Mouse (Mus musculus) spleen, adult 2 months (tissue): ENCODE measurements around the gene Mctp1. TPM values are rescaled to one million over a fixed set of nuclear protein-coding genes. Genes with fewer than 3 reads are reported as not detected.

Experiments used
- DNase-seq, 2 experiments: peaks; one replicate each; pipeline versions ENCODE4 v3.0.0 to v3.0.0-alpha.2; 2012 to 2021; ENCODE audit warnings: low spot score in 2 of 2, low read depth in 1 of 2
- H3K27ac ChIP-seq: fragments of 200-500 bp; 2 replicates; pipeline ENCODE4 v1.5.1; 2012; ENCODE audit warnings: low read length, inconsistent platforms; ENCODE audit not compliant: insufficient read depth
- H3K27me3 ChIP-seq: fragments of 200-500 bp; 2 replicates; pipeline ENCODE4 v1.6.1; 2012; ENCODE audit warnings: mild to moderate bottlenecking, moderate library complexity, low read length, inconsistent platforms; ENCODE audit not compliant: control insufficient read depth, insufficient read depth
- H3K36me3 ChIP-seq: fragments of 200-500 bp; 2 replicates; pipeline ENCODE4 v1.6.1; 2012; ENCODE audit warnings: mild to moderate bottlenecking, low read length, inconsistent platforms; ENCODE audit not compliant: control insufficient read depth, insufficient read depth
- H3K4me1 ChIP-seq: fragments of 200-500 bp; 2 replicates; pipeline ENCODE4 v1.6.1; 2011; ENCODE audit warnings: inconsistent platforms; ENCODE audit not compliant: control insufficient read depth, insufficient read depth, insufficient read length
- H3K4me3 ChIP-seq: fragments of 200-500 bp; 2 replicates; pipeline ENCODE4 v1.5.1; 2011; ENCODE audit warnings: mild to moderate bottlenecking, inconsistent platforms; ENCODE audit not compliant: insufficient read depth, insufficient read length; ENCODE audit errors: extremely low read depth
- CTCF ChIP-seq: fragments of 200-500 bp; IDR thresholded peaks from 2 replicates; pipeline ENCODE4 v1.5.1; 2011; ENCODE audit warnings: mild to moderate bottlenecking, inconsistent platforms; ENCODE audit not compliant: insufficient read depth, insufficient read length, insufficient replicate concordance; ENCODE audit errors: extremely low read depth
- POLR2A ChIP-seq: fragments of 200-500 bp; IDR thresholded peaks from 2 replicates; pipeline ENCODE4 v1.6.1; 2011; ENCODE audit warnings: low read depth, low read length, inconsistent platforms
- WGBS: fragments of 180-500 bp; shearing (Covaris S2); methylation state at CpG from one replicate; pipeline ENCODE4 v1.1.7; 2018; 5-methylcytosine and 5-hydroxymethylcytosine counted together
- polyA plus RNA-seq: library from polyadenylated mRNA; depleted of rRNA; stranded (reverse); fragments of >200 nt; gene quantifications from 2 replicates; pipeline ENCODE4 v1.2.3, GENCODE M21; 2012

Gene Mctp1
- polyA plus RNA-seq, 1 experiment: 0.53 TPM

DNA sequence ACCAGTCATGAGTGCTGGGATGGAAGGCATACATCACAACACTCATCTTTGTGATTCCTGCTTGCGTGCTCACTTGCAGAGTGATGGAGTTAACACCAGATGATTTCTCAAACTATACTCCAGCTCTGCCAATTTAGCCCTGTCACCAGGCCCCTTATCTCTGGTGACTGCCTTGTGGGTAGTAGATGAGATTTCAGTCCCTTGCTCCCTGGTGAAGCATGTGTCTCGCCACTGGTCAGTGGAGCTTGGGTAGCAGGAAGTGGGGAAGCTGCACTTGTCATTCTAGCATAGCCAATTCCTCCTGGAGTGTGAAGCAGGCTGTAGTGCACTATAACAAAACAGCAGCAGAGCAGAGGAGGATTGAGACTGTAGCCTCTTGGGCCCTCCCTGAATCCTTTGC lies 208.6 kb downstream of the Mctp1 start:
- Histone ChIP-seq H3K27me3 (no peaks in the 10 kb centered on the region), H3K4me1 (no peaks in the 10 kb centered on the region), H3K4me3 (no peak overlapping the region), H3K36me3 (no peaks in the 10 kb centered on the region), H3K27ac (no peak overlapping the region)
- WGBS: 77% methylated on average over 2 of the region's 2 CpGs
- no peak for DNase-seq
- TF ChIP-seq POLR2A: no peak
- no peak for TF ChIP-seq CTCF

DNA sequence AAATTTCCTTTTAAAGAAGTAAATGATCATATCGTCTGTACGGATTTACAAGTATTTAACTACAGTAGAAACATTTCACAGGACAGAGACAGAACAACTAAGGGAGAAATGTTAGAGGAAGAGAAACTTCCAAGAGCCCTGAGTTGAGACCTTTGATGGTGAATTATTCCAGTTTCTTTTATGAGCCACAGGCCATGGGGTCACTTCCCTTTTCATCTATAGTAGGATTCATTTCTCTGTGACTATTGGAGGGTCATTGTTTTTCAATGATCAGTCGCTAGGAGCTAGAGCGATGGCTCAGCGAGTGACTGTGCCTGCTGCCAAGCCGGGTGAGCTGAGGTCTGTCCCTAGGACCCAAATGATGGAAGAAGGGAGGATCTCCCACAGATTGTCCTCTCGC lies 212.7 kb downstream of the Mctp1 start:
- 85% methylated on average over 7 of the region's 7 CpGs for WGBS
- no peaks in the 10 kb centered on the region for H3K4me1 ChIP-seq
- H3K27me3 ChIP-seq: no peaks in the 10 kb centered on the region
- DNase-seq: no peak
- H3K36me3 ChIP-seq: no peaks in the 10 kb centered on the region
- no peak overlapping the region for H3K4me3 ChIP-seq
- TF ChIP-seq CTCF (no peak), POLR2A (no peak)
- H3K27ac ChIP-seq: no peak overlapping the region

DNA sequence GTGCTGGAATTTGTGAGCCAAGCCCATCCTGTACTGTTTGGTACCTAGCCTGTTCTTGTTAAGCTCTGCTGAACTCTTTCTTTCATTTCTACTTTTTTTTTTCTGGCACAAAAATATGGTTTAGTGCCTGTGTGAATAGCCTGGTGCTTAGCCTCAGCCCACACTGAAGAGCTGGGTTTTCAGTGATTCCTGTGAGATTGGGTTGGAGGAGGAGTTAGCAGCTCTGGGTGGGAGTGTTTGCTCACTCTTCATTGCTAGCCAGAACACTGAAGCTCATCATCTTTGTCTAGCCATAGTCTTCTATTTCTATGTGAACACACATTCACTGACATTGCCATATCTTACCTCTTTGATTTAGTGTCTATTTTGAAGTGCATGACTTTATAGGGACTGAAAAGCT lies 225.1 kb downstream of the Mctp1 start:
- Histone ChIP-seq H3K27me3 (no peaks in the 10 kb centered on the region), H3K36me3 (no peaks in the 10 kb centered on the region), H3K4me1 (no peaks in the 10 kb centered on the region), H3K4me3 (no peak overlapping the region), H3K27ac (no peak overlapping the region)
- TF ChIP-seq POLR2A (no peak), CTCF (no peak)
- no peak for DNase-seq

DNA sequence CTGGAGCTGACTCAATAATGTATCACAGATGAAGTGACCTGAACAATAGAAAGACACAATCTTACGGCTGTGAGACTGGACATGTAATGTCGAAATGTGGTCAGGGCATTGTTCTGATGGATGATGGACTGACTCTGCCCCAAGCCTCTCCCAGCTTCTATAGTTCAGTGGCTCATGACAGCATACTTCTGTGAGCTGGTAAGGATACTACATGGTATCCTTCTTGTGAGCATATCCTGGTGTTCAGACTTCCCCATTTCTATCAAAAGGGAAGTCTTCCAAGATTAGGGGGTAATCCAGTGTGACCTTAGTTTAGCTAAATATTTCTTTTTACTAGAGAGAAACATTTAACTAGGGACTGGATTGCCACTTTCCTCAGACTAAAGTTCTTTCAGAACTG lies 227.2 kb downstream of the Mctp1 start:
- no peaks in the 10 kb centered on the region for H3K4me1 ChIP-seq
- H3K27ac ChIP-seq: no peak overlapping the region
- TF ChIP-seq POLR2A: no peak
- TF ChIP-seq CTCF: no peak

DNA sequence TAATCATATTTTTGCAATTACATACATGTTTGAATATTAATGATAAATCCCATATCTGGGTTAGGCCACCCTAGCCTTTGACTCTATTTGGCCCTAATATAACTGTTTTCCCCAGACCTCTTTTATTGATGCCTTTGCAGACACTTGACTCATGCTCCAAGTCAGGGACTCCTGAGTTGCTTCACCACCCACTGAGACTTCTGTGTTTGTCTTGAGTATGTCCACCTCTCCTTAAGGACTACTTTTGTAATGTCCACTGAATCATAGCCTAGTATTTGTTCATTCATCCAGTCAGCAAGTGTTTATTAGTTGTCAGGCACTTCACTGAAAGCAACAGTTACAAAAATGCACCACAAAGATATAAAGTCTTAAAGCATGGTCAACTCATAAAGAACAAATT lies 235.8 kb downstream of the Mctp1 start:
- H3K4me3 ChIP-seq: no peak overlapping the region
- H3K27me3 ChIP-seq: no peaks in the 10 kb centered on the region
- no peak for DNase-seq
- no peaks in the 10 kb centered on the region for H3K4me1 ChIP-seq
- no peak overlapping the region for H3K27ac ChIP-seq
- TF ChIP-seq POLR2A: no peak
- no peak for TF ChIP-seq CTCF
- H3K36me3 ChIP-seq: no peaks in the 10 kb centered on the region

More for the DNA sequence above, 227.2 kb downstream of the Mctp1 start:
- H3K27me3 ChIP-seq: no peaks in the 10 kb centered on the region
- DNase-seq: no peak
- no peaks in the 10 kb centered on the region for H3K36me3 ChIP-seq
- no peak overlapping the region for H3K4me3 ChIP-seq
- WGBS: 94% methylated on average over 2 of the region's 2 CpGs

DNA sequence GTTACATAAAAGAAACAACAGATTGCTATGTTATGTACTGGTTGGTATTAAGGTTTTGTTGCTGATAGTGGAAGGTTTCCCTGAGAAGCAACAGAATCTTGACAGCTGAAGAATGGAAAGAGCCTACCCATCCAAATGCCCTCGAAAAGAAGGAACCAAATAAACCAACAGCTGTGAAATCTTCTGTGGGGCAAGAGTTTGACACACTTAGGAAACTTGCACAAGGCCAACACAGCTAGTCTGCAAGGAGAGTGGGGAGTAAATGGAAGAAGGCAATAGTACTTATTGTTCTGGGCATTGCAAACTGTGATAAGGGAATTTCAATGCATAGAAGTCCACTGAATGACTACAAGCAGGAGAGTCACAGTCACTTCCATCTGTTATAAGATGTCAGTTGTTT lies 236.2 kb downstream of the Mctp1 start:
- no peak for DNase-seq
- Histone ChIP-seq H3K4me1 (no peaks in the 10 kb centered on the region), H3K27ac (no peak overlapping the region), H3K27me3 (no peaks in the 10 kb centered on the region), H3K36me3 (no peaks in the 10 kb centered on the region), H3K4me3 (no peak overlapping the region)
- WGBS: 36% methylated on average over 1 of the region's 1 CpGs
- TF ChIP-seq POLR2A (no peak), CTCF (no peak)

DNA sequence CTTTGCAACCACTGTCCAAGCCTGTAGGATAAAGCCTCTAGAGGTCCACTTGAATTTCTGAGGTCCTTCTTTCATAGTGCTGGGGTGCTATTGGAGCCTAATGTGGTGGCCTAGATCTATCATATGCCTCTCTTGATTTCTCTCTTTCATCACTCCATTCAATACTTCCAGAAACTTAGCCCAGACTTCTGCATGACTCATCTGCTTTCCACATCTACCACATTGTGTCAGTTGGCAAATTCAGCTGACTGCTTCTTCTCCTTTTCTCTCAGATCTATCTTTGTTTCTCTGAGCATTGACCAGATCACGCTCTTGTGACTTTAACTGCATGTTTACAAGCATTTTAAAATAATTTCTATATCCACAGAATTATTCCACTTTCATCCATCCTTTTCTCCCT lies 249.4 kb downstream of the Mctp1 start:
- 67% methylated on average over 1 of the region's 1 CpGs for WGBS
- H3K36me3 ChIP-seq: no peaks in the 10 kb centered on the region
- DNase-seq: no peak
- no peaks in the 10 kb centered on the region for H3K27me3 ChIP-seq
- no peaks in the 10 kb centered on the region for H3K4me1 ChIP-seq
- no peak overlapping the region for H3K4me3 ChIP-seq
- no peak overlapping the region for H3K27ac ChIP-seq
- no peak for TF ChIP-seq CTCF
- TF ChIP-seq POLR2A: no peak

DNA sequence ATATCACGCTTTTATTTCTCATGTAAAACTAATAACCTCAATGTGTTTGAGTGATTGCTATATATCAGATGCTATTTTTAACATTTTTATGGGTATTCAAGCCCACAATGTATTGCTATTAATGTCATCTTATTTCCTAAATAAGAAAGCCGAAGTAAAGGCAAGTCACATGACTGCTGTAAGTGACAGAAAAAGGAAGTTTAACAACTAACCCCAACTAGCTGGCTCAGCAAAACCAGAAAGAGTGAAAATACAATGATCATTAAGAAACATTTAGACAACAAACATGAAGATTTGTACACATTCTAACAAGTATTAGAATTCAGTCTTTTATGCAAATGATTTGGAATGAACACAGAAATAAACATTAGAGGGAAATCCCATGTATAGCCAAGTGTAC lies 253.9 kb downstream of the Mctp1 start:
- no peaks in the 10 kb centered on the region for H3K4me1 ChIP-seq
- no peak overlapping the region for H3K4me3 ChIP-seq
- TF ChIP-seq CTCF: no peak
- no peak for TF ChIP-seq POLR2A
- no peaks in the 10 kb centered on the region for H3K27me3 ChIP-seq
- no peak for DNase-seq
- H3K27ac ChIP-seq: no peak overlapping the region
- 48% methylated on average over 2 of the region's 2 CpGs for WGBS
- no peaks in the 10 kb centered on the region for H3K36me3 ChIP-seq
